Mouse (Mus musculus) lung, postnatal 0 days (tissue): ENCODE results near the gene Cpne5.

ENCODE experiments used
- CTCF ChIP-seq: IDR thresholded peaks from 2 replicates; pipeline ENCODE4 v1.5.1; 2016; ENCODE audit warnings: antibody characterized with exemption, mild to moderate bottlenecking
- EP300 ChIP-seq: IDR thresholded peaks from 2 replicates; pipeline ENCODE4 v1.6.1; 2016; ENCODE audit warnings: antibody characterized with exemption, mild to moderate bottlenecking, control low read depth

DNA sequence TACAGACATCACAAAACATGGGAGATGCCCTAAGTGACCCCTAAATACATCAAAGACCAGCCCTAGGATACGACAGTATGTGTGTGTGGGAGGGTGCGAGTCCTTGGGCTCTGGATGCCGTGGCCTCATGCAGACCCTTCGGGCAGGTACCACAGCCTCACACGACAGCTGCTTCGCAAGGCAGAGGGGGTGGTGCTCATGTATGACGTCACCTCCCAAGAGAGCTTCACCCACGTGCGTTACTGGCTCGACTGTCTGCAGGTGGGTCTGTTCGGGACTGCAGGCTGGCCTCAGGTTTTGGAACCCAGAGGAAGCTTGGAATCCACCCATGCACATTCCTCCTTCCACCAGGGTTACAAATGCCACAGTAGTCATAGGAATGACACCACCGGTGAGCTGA, 92.9 kb downstream of the Cpne5 start:
- TF ChIP-seq CTCF (no peak), EP300 (no peak)
